Mouse (Mus musculus) lung, postnatal 10 days (tissue): ENCODE results near the gene Gm37240.
A peak's percentile ranks its signal among the peaks of the same experiment; 100 is the strongest.

Experiments
- DNase-seq: peaks from one replicate; pipeline ENCODE4 v3.0.0; 2021

Gm37240 gene

DNA sequence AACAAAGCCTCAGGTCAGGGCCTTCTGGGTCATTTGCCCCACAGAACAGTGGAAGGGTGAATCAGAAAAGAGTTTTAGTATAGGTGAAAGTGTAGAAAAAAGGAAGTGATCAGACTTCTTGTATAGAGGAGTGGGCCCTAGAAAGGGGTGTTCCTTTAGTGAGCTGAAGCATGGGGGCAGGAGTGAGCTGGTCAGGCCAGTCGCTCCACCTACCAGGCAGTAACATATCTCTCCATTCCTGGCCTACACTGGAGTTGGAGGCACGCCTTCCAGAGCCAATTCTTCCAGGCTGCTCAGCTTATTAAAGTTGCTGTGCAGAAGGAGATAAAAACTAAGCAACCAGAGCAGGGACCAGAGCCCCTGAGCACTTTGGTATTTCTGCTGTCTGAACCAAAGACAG is 322.7 kb downstream of the Gm37240 start:
- DNase-seq, result no peak

DNA sequence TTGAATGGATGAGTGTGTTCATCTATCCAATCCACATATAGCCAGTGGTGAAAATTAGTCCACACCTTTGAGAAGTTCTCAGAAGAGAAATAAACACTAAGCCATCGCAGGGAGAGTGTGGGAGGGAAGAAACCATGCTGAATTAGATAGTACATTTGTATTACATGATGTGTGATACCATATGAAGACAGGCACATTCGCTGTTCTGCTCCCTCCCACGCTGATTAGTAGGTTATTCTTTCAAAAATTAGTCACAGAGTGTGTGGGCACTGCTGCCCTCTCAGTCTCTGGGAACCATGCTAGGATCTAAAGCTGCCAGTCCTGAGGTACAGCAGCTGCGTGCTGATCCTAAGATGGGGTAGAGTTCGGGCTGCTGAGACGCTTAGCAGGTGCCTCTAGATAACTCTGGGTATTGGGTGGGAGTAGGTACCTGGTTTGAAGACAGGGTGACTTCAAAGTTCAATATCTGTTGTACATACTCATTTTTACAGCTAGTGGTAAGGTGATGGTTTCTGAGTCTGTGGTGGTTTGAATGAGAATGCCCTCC is 333.5 kb downstream of the Gm37240 start:
- DNase-seq, result no peak

DNA sequence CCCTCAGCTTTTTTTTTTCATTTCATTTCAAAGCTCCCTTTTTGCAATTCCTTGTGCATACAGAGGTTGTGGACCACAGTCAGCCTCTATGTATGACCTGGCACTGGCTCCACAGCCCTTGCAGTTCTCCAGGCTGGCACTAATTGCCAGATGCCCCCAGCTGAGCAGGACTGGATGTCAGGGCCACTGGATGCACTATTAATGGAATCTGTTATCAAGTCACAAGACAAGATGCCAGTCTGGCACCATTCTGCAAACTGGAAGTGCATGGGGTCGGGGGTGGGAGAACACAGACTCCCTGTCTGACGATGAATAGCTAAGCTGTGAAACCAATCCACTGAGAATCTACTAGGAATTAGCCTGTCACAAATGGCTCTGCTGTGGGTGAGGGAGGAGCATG is 336.0 kb downstream of the Gm37240 start:
- DNase-seq, result no peak

DNA sequence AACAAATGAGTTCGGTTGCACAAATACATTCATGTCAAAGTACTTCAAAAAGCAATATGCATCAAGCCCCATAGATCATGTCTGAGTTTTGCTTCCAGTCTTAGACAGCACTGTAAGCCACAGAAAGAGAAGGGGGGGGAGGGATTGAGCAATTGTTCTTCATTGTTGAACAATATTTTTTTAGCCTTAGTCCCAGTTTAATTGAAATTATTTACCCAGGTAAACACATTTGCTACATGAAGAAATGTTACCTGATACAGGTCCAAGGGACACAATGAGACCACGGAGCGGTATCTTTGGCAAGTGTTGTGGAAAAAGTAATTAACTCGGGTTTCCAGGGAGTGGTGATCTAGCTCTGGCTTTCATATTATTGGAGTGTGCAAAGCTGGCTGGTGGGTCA is 337.0 kb downstream of the Gm37240 start:
- no peak for DNase-seq

DNA sequence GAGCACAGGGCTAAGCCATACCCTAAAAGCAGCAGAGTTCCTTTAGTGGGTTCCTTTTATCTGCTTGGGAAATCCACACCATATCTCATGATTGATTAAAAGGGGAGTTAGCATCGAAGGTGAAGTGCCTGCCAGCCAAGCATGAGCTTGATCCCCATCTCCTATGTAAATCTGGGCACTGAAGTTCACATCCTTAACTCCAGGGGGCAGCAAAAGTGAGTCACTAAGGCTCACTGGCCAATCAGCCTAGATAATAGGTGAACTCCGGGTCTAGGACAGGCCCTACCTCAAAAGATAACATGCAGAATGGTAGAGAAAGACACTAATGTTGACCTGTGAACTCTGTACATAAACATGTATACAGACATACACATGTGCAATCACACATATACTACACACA is 343.7 kb downstream of the Gm37240 start:
- peak; percentile 16 for DNase-seq

DNA sequence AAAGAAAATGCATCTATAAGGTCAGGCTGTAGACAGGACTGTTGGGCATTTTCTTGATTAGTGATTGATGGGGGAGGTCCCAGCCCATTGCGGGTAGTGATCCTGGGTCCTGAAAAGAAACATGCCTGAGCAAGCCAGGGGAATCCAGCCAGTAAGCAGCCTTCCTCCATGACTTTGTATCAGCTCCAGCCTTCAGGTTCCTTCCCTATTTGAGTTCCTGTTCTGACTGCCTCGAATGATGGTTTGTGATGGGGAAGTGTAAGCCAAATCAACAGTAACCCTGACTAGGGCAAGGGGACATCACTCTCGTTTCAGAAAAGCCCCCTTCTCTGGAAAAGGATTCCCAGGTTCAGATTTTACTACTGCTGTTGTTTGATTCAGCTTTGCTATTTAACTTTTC is 344.6 kb downstream of the Gm37240 start:
- no peak for DNase-seq

DNA sequence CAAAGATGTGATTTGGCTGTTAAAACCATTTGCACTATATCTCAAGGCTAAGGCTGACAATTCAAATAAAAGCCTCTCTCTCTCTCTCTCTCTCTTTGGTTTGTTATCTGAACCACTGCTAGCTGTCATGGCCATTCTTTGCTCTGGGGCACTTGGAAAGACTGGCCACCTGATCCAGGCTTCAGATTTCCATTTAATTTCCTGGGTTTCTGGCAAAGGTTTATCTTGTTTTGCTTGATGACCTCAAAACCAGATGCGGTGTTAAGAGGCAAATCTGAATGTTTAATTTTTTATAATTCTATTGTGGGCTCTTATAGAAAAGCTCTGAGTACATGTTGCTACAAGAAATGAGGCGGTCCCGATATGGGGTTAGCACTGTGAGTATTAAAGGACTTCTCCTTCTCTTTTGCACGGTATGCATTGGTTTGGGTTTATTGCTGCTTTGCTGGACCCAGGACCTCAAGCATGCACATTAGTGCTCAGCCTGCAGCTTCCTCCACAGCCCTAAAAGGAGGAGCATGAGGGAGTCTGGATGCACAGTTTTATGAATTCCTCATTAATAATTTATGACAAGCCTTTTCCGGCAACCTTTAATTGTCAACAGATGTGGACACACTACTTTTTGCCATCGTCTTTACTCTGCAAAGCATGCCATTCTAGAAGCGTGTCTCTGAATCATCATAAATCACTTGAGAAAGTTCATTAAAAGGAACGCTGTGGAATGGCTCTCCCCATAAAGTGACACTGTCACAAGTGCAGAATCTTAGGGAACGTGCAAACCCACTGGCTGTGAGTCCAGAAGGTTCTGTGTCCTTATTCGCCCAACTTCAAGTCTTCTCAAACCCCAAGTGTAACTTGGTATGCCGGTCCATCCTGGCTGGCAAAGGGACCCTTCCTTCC is 351.4 kb downstream of the Gm37240 start:
- DNase-seq, result no peak

DNA sequence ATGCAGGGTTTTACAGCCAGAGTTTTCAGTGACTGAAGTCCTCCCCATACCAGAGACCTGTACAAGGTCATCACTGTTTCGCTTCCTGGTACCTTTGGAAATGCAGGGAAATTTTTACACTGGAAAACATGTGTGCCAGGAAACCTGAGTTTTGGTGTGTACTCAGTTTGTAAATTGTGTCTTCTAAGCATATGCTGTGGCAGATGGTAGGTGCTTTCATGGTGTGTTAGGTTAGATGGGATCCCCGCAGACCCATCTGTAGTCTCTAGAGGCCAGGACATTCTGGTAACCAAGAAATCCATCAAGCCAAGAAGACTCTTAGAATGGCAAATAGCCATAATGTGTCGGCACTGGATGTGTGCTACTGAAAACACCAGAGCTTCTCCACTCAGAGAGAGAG is 352.3 kb downstream of the Gm37240 start:
- no peak for DNase-seq

DNA sequence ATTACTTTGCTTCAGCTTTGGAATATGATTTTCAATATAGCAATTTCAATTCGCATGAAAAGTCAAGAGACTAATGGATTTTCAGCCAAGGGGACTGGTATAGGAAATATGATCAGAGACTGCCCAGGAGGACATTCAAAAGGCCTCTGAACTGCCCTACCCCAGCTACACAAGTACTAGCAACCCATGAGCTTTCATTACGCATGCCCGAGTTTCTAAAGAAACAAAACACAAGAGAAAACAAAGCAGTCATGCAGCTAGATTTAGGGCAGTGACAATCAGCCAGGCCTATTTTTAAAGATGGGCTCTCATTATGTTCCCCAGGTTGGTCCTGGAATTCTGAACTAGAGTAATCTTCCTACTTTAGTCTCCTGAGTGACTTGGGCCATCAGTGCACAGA is 354.9 kb downstream of the Gm37240 start:
- DNase-seq, result no peak

DNA sequence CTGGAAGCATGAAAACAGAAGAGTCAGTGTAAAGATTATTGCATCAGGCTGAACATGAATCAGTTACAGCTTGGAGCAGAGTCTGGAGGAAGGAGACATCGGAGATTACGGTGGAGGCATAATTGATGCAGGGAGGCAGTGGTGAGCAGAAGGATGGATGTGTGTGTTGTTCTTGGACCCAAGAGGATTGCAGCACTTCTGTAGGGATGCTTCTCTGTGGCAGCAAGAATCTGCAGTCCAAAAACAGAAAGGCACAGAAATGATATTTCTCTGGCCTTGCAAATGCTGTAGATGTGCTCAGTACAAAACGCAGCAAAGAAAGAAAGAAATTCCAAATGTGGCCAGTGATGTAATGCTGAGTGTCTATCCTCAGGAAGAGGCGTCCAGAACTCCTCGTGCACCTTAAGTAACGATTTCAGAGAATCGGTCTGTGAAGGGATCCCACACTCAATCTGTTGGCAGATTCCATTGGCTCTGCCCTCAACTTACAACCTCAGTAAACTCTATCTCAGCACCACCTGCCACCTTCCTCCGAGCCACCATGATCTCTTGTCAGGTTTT is 356.6 kb downstream of the Gm37240 start:
- DNase-seq, result no peak

DNA sequence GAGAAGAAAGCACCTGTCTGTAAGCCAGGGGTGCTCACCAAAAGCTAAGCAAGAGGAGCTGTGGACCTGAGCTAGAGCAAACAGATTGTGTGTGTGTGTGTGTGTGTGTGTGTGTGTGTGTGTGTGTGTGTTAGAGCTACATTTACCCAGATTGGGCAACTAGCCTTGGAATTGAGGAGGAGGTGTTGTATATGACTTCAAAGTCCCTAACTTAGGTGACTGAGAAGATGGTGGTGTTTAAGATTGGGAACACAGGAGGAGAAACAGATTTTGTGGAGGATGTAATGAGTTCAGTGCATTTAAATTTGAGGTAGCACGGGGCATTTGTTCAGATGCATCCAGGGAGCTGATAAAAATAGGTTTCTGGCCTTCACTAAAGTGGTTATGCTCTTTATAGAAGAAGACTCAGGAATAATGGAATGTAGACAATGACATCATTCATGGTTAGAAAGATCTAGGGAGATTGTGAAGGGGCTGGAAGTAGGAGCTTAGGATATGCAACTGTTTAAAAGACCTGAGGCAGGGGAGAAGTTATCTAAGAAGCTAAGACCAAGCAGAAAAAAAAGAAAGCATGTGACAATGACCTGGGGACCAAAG is 365.9 kb downstream of the Gm37240 start:
- no peak for DNase-seq

DNA sequence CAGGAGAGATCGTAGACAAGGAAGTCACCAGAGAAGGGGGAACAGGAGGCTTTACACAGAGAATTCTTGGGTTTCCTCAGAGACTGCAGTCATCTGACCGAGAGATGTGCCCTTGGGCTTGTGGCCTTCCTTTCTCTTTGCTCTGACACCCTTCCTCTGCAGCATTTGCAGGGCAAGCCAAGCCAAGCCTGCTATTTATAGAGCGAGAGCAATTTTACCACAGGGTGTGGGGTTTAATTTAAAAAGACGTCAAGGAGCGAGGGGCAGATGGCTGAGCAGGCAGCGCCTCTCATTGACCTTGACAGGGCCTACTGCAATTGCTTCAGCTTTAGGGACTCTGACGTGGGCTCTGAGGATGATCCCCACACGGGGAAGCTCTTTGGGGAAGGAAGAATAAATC is 368.6 kb downstream of the Gm37240 start:
- DNase-seq, result no peak

DNA sequence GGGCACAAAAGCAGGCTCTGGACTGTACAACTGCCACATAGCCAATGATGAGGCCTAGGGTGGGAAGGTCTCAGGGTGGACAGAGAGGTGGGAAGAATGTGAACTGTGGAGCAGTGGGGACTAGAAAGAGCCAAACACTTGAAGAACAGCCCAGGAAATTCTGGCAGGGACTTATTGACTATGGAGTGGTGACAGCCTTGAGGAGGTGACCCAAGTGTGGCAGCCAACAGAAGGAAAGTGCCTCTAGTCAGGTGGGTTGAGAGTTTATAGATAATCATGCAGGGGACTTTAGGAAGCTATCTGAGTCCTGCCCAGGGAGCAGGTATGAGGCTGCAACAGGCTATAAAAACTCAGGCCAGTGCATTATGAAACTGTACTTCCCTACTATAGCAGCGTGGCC is 369.2 kb downstream of the Gm37240 start:
- DNase-seq, result no peak

DNA sequence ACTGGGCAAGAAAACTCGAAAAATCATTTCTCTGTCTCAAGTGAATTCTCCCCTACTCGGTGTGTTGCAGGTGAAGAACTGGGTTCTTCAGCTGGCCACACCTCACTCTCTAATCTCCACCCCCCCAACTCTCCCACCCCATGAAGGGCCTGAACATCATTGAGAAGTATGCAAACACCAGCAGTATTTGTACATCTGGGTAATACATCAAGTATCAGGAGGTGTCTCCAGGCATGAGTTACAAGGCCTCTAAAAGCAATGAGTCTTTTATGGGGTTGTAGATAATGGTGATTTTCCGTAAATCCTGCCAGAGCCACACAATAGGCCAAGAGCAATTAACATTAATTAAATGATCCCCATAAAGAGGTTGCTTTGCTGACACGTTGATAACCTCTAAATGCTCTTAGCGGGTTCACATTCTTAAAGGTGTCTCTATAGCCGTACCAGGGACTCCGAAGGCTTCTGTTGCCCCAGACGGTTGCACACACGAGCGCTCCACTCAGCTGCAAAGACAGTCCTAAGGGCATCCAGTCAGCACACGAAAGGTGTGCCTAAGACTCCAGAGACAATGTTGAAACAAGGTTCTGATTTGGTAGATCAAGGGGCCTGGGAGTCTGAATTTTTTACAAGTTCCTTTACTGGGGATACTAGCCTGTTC is 370.4 kb downstream of the Gm37240 start:
- no peak for DNase-seq

DNA sequence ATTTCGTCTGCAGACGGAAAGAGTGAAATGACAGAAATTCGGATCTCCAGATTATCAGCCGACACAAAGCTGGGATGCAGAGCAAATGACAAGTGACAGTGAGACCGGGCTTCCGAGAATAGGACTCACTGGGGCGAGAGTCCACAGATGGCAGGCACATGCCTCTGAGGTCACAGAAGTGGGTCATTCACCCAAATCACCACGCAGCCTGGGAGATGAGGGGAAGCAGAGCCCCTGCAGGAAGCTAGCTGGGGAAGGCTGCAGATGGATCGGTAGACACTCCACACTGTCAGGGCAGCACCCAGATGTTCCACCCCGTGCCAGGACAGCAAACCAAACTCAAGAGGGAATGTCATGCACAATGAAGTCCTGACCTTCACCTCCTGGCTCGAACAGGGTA is 372.6 kb downstream of the Gm37240 start:
- DNase-seq, result no peak

DNA sequence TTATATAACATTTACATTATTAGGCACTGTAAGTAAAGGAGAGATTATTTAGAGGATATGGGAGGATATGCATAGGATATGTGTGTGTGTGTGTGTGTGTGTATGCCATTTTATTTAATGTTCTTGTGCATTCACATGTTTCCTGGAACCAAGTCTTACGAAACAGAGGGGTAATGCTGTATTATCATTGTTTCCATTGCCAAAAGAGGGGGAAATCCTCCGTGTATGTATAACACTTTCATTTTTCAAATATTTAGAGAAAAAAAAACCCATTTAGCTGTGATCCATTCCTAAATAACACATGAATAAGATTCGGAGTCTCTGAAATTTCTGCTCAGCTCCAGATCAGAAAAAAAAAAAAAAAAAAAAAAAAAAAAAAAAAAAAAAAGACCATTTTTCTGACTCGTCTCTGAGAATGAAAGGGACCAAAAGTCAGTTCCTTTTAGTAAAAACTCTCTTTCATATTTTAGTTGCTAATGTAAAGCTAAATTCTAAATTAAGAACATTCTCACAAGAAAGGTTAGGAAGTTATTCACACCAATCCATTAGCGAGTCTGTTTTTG is 378.5 kb downstream of the Gm37240 start:
- no peak for DNase-seq

DNA sequence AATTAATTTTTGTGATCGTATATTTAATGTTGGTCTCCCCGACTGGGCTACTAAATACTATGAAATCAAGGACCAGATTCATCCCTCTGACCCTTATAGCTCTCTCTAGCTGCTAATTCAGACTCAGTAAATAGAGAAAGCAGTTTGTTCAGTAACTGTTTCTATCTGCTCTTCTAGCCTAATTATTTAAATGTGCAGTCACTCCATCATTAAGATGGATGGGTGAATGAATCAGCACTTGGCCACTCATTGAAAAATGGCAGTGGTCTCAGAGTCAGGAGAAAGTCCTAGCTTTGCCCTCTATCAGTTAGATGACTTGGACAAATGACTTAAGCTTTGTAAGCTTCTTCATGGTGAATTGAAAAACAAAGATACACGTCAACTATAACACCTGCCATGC is 387.2 kb downstream of the Gm37240 start:
- DNase-seq, result no peak

DNA sequence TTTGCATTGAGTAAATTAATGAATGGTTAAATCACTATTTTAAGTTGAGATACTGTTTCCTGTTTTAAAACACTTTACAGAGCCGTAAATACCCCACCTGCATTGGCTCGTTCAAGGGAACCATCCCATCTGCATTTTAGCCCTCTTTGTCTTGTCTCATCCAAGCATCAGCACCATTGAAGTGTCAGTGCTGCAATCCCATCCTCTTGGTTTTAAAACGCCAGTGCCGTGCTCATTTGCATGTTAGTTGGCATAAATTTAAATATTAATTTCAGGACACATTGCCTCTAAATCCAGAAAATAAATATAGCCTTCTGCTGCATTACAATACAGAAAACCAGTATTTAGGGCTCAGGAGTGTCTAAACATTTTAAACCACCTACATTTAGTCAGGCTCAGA is 391.2 kb downstream of the Gm37240 start:
- DNase-seq, result no peak

DNA sequence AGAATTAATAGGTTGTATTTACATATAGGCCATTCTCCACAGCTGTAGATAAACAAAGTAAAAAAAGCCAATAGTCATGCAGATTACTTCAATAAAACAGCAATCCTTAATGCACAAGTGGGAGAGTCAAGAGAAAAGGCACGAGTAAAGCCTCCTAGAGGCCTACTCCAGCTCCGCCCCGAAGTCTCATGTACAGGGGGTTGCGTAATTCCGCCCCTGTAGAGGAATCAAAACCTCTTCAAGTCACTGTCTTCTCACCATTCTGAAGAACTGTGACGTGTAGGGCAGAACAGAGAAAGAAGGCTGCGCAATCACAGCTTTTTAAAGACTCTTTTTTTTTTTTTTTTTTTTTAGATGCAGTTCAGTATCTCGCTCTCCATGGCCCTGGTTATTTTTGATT is 393.5 kb downstream of the Gm37240 start:
- no peak for DNase-seq

DNA sequence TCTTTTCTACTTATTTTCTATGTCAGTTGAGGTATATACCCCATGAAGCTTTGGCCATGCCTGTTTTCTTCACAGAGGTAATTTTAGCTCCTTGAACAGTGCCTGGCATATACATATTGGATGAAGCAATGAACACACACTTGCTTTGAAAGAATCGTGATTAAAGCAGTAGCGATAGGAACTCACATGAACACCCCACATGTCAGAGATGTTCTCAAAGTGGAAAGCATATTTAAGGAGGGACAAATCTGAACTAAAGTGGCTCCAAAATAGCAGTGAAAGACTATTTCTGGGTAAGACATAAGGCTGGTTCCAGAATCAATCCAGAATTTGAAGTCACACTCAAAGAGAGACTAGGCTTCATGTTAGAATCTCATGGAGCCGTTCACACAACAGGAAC is 397.1 kb downstream of the Gm37240 start:
- DNase-seq, result no peak

DNA sequence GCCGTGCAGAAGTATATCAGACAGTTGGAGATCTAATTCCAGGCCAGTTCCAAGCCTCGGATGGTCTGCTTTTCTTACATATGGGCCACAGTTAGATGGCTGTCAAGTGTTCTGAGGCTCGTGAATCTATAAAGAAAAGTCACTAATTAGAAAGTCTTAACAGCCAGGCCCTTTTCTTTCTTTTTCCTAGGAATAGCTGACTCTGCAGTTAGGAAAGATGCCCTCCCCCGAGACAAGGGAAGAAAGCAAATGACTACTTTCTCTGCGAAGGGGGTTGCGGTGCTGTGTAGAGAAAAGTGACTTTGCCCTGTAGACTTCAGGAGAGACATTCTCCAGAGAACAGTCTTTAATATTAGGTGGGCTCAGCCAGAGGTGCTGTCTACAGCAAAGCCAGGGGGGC is 399.9 kb downstream of the Gm37240 start:
- DNase-seq, result no peak

DNA sequence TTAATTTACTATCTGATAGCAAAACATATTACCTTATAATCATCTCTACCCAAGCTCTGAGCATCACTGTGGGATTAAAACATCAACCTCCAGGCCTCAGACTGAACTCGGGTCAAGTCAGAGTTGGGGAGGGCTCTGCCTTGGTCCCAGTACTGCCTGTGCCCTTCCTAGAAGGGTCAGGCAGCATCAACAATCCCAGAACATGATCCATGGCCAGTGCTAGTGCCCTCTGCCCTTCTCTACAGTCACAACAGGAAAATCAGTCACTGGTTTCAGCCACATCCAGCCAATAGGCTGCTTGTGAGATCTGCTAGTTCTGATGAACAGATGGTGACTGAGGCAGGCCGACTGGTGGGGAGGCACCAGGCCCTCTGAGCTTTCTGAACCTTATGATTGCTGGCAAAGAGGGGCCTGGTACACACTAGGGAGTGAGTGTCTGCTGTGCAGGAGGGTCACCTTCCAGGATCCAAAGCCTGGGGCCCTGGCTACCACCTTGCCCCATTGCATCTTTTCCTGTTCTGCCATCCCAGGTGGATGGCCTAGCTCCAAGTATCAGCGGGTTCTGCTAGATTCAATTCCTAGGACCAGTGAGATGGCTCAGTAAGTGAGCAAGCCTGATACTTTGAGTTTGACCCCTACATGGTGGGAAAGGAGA is 401.7 kb downstream of the Gm37240 start:
- no peak for DNase-seq

DNA sequence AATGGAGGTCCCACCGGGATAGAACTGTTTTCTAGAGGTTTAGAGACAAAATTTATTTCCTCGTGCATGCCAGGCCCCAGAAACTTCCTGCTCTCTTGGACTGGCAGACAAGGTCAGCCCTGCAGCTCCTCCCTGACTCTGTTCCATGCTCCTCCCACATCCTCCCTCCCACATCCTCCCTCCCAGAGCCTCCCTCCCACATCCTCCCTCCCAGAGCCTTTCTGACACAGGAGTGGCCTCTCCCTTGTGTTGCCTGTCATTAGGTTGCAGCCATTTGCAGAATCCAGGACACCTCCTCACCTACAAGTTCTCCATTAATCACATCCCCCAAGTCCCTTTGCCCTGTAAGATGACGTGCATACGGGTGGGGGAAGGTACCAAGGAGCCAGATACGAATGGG is 404.7 kb downstream of the Gm37240 start:
- peak; percentile 73 for DNase-seq
